Mouse (Mus musculus) ES-Bruce4 (cell line): Measurements from ENCODE around the gene Gcg.

ENCODE experiments used
- CTCF ChIP-seq: IDR thresholded peaks from one replicate; pipeline ENCODE4 v1.8.1; 2011; ENCODE audit warnings: low read depth, low read length
- POLR2A ChIP-seq: IDR thresholded peaks from one replicate; pipeline ENCODE4 v1.8.1; 2011; ENCODE audit warnings: low read length; ENCODE audit not compliant: insufficient read depth

GRCm38 (mm10) chr2:62469551-62469950 is 13.9 kb downstream of the Gcg start:
- TF ChIP-seq CTCF, result no peak
- no peak for TF ChIP-seq POLR2A
